11 mouse cellular contexts compared by ENCODE assay signal in the genomic region with DNA sequence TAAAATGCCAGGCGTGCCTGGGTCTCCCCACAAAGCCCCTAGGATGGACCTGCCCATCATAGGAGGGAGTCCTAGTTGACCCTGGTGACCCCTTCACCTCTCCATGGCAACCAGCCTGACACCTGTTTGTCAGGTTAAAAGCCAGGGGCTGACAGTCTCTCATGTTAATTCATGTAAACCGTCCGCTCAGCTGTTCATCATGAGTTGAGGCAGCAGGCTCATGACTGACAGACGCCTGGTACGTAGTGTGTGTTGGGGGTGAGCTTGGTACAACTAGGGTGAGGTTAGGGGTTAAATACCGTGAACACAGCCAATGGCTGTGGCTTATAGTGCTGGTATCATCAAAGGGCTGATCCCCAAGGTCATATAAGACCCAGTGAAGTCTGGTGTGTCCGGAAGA. TPM values are rescaled to one million over a fixed set of nuclear protein-coding genes. Genes with fewer than 3 reads are reported as not detected.
DNase-seq lines count a peak whose midpoint lies in the region; ATAC-seq and TF ChIP-seq lines count a peak whose summit lies in the region.
"Had no signal": no experiment of that assay in that cellular context is flagged by ENCODE, and none has a peak within 500 bp of the region (broad histone marks: within the 10 kb centered on the region; RNA-seq: fewer than 3 reads in every experiment).

No protein-coding gene starts in this region.

- H3K27ac ChIP-seq in liver, postnatal 0 days (ENCODE audit: low read depth) = no peak overlapping the region
- H3K27ac ChIP-seq in liver, embryonic 11.5 days (ENCODE audit: low read depth, low read length) = no peak overlapping the region
- peak overlapping the region; percentile 65; the same call in 1 of the 2 replicates for H3K27ac ChIP-seq in embryonic facial prominence, embryonic 10.5 days (replicated peaks)
- H3K27ac ChIP-seq in intestine, embryonic 15.5 days = no peak overlapping the region
- no peak overlapping the region; the same call in 1 of the 2 replicates for H3K27ac ChIP-seq in neural tube, embryonic 14.5 days (ENCODE audit: low read depth, low read length)

- TF ChIP-seq CTCF in liver, postnatal 0 days (IDR thresholded peaks at IDR 0.05; ENCODE audit: low read depth) = no peak

- DNase-seq in liver, postnatal 0 days = no peak
- no peak for DNase-seq in liver, embryonic 11.5 days (ENCODE audit: low spot score)
- DNase-seq in embryonic facial prominence, embryonic 10.5 days (ENCODE audit: low spot score) = peak; percentile 46
- DNase-seq in heart, postnatal 25 days (ENCODE audit: low spot score) = no peak
- no peak for DNase-seq in layer of hippocampus, adult 18-20 months (ENCODE audit: low spot score in 2 of 2)
- DNase-seq: adrenal gland, postnatal 14 days; lung, adult 2 months; right cerebral cortex, postnatal 14 days had no signal

- peak; percentile 3; the same call in 1 of the 2 replicates for ATAC-seq in liver, postnatal 0 days
- no peak for ATAC-seq in liver, embryonic 11.5 days (replicated peaks; ENCODE audit: low FRiP score)
- ATAC-seq in intestine, embryonic 15.5 days = peak; percentile 32
- ATAC-seq in neural tube, embryonic 14.5 days (ENCODE audit: low read depth) = peak; percentile 15; the same call in 1 of the 2 replicates

- no peak for TF ChIP-seq EP300 in liver, postnatal 0 days (IDR thresholded peaks at IDR 0.05; ENCODE audit: low read depth)

- peaks cover 9% of the 10 kb centered on the region; the same call in 1 of the 2 replicates for H3K4me1 ChIP-seq in liver, postnatal 0 days (ENCODE audit: insufficient read depth)
- peaks cover 6% of the 10 kb centered on the region for H3K4me1 ChIP-seq in liver, embryonic 11.5 days (replicated peaks; ENCODE audit: control insufficient read depth, insufficient read depth, low read length)
- peaks cover 45% of the 10 kb centered on the region for H3K4me1 ChIP-seq in embryonic facial prominence, embryonic 10.5 days
- H3K4me1 ChIP-seq in intestine, embryonic 15.5 days (replicated peaks) = peaks cover 6% of the 10 kb centered on the region; the same call in 1 of the 2 replicates
- H3K4me1 ChIP-seq in neural tube, embryonic 14.5 days (ENCODE audit: control insufficient read depth, insufficient read depth, low read length) = peaks cover 13% of the 10 kb centered on the region; the same call in 1 of the 2 replicates

- no peak overlapping the region for H3K4me3 ChIP-seq in liver, postnatal 0 days (ENCODE audit: low read depth, low read length)
- H3K4me3 ChIP-seq in liver, embryonic 11.5 days (ENCODE audit: low read depth, low read length) = no peak overlapping the region
- H3K4me3 ChIP-seq in embryonic facial prominence, embryonic 10.5 days = no peak overlapping the region
- no peak overlapping the region for H3K4me3 ChIP-seq in intestine, embryonic 15.5 days (replicated peaks)
- no peak overlapping the region for H3K4me3 ChIP-seq in neural tube, embryonic 14.5 days (ENCODE audit: low read depth, low read length)

- H3K36me3 ChIP-seq in liver, postnatal 0 days (replicated peaks; ENCODE audit: insufficient read depth, low read length) = no peaks in the 10 kb centered on the region
- H3K36me3 ChIP-seq in liver, embryonic 11.5 days (ENCODE audit: control insufficient read depth, insufficient read depth, low read length) = no peaks in the 10 kb centered on the region
- H3K36me3 ChIP-seq in embryonic facial prominence, embryonic 10.5 days (replicated peaks) = no peaks in the 10 kb centered on the region
- H3K36me3 ChIP-seq in intestine, embryonic 15.5 days = no peaks in the 10 kb centered on the region
- no peaks in the 10 kb centered on the region for H3K36me3 ChIP-seq in neural tube, embryonic 14.5 days (ENCODE audit: control insufficient read depth, insufficient read depth, low read length)

- whole genome bisulfite sequencing in liver, postnatal 0 days (ENCODE audit: insufficient replicate concordance) = 60% methylated on average over 7 of the region's 7 CpGs
- 62% methylated on average over 7 of the region's 7 CpGs for WGBS in liver, embryonic 11.5 days
- 51% methylated on average over 7 of the region's 7 CpGs for WGBS in embryonic facial prominence, embryonic 10.5 days
- WGBS in intestine, embryonic 15.5 days = 61% methylated on average over 7 of the region's 7 CpGs
- 22% methylated on average over 7 of the region's 7 CpGs for WGBS in neural tube, embryonic 14.5 days

- no peak overlapping the region for H3K9ac ChIP-seq in liver, postnatal 0 days (replicated peaks)
- H3K9ac ChIP-seq in liver, embryonic 11.5 days (ENCODE audit: low read depth, low read length) = no peak overlapping the region
- no peak overlapping the region for H3K9ac ChIP-seq in intestine, embryonic 15.5 days
- H3K9ac ChIP-seq in neural tube, embryonic 14.5 days (replicated peaks; ENCODE audit: low read depth, low read length) = no peak overlapping the region

- no peak overlapping the region for H3K4me2 ChIP-seq in liver, postnatal 0 days (ENCODE audit: low read depth, low read length)
- no peak overlapping the region for H3K4me2 ChIP-seq in liver, embryonic 11.5 days
- 0 out of 2 replicates have a peak overlapping the region, but pooled peaks have one; percentile 41 for H3K4me2 ChIP-seq in intestine, embryonic 15.5 days (replicated peaks)
- no peak overlapping the region for H3K4me2 ChIP-seq in neural tube, embryonic 14.5 days (ENCODE audit: low read depth, low read length)

- no peaks in the 10 kb centered on the region for H3K9me3 ChIP-seq in liver, postnatal 0 days (ENCODE audit: low read length)
- H3K9me3 ChIP-seq in liver, embryonic 11.5 days (ENCODE audit: control insufficient read depth, low read length) = no peaks in the 10 kb centered on the region
- no peaks in the 10 kb centered on the region for H3K9me3 ChIP-seq in embryonic facial prominence, embryonic 10.5 days
- no peaks in the 10 kb centered on the region for H3K9me3 ChIP-seq in intestine, embryonic 15.5 days
- no peaks in the 10 kb centered on the region for H3K9me3 ChIP-seq in neural tube, embryonic 14.5 days (ENCODE audit: control insufficient read depth, low read length)

- intact Hi-C loops in heart, postnatal 25 days (cut with DNase I) = no loop called here

- H3K27me3 ChIP-seq in liver, postnatal 0 days (ENCODE audit: insufficient read depth, low read length) = no peaks in the 10 kb centered on the region
- H3K27me3 ChIP-seq in liver, embryonic 11.5 days (replicated peaks; ENCODE audit: control insufficient read depth, insufficient read depth, low read length) = no peaks in the 10 kb centered on the region
- peaks cover 59% of the 10 kb centered on the region for H3K27me3 ChIP-seq in embryonic facial prominence, embryonic 10.5 days (replicated peaks; ENCODE audit: low read depth, poor library complexity, severe bottlenecking)
- no peaks in the 10 kb centered on the region for H3K27me3 ChIP-seq in intestine, embryonic 15.5 days (replicated peaks)
- H3K27me3 ChIP-seq in neural tube, embryonic 14.5 days (ENCODE audit: control insufficient read depth, insufficient read depth, low read length) = no peaks in the 10 kb centered on the region

RNA-seq across cellular contexts. Expression of a gene that starts 59.7 kb away (rescaled TPM):
- 1.6 and 1.8 TPM in 2 replicates for polyA plus RNA-seq in liver, postnatal 0 days (2015; fragmentation: Nextera tagmentation; extraction: Ambion mirVana)
- polyA plus RNA-seq in liver, embryonic 11.5 days (2014; fragmentation: Nextera tagmentation; extraction: Ambion mirVana) = 30.3 and 32.4 TPM in 2 replicates
- polyA plus RNA-seq in embryonic facial prominence, embryonic 10.5 days (2016; fragmentation: Nextera tagmentation; extraction: Ambion mirVana) = 115 and 131 TPM in 2 replicates
- polyA plus RNA-seq in intestine, embryonic 15.5 days (2015; fragmentation: Nextera tagmentation; extraction: Ambion mirVana) = 100 and 106 TPM in 2 replicates
- polyA plus RNA-seq in neural tube, embryonic 14.5 days (2014; fragmentation: Nextera tagmentation; extraction: Ambion mirVana) = 134 and 141 TPM in 2 replicates
- 10 to 100 TPM; 48.7 to 54.3 TPM for total RNA-seq in heart, postnatal 25 days (2021)
- total RNA-seq in layer of hippocampus, adult 18-20 months (2021) = 100 to 1,000 TPM in 1 of 2 experiments, 10 to 100 TPM in 1; 98.6 to 111 TPM
- total RNA-seq: CH12.LX had no signal

Comparison
In these comparisons a context has a peak if more than half of its experiments do, and no peak if none do; other contexts are left out.
1. RNA of a gene that starts 59.7 kb away (polyA plus RNA-seq): 134 to 141 TPM in neural tube, embryonic 14.5 days, 115 to 131 TPM in embryonic facial prominence, embryonic 10.5 days, 100 to 106 TPM in intestine, embryonic 15.5 days and 30.3 to 32.4 TPM in liver, embryonic 11.5 days; 1.6 to 1.8 TPM in liver, postnatal 0 days; every median in the first group is over 10 times any median in the second.